Mouse (Mus musculus): Measurements from ENCODE around the gene Atg101.
A peak's percentile ranks its signal among the peaks of the same experiment; 100 is the strongest.

- peak; percentile 47 for TF ChIP-seq CTCF (conservative IDR thresholded peaks at IDR 0.05; ENCODE audit: low read length)
- no peak for TF ChIP-seq POU5F1 (IDR thresholded peaks at IDR 0.05; ENCODE audit: borderline replicate concordance, low read length)
These were observed 2.2 kb downstream of the Atg101 start for GRCm38 (mm10) chr15:101286129-101286770.
